Mouse (Mus musculus) hematopoietic multipotent progenitor cell, adult 10-12 weeks (in vitro differentiated cells): ENCODE data around the gene Cyp2c66. TPM values are rescaled to one million over a fixed set of nuclear protein-coding genes. Genes with fewer than 3 reads are reported as not detected.

Experiments used
- polyA plus RNA-seq: library from polyadenylated mRNA; stranded (reverse); fragments of >175 nt; gene quantifications from 2 replicates; pipeline ENCODE4 v1.2.3, GENCODE M21; 2012; ENCODE audit warnings: low replicate concordance

The Cyp2c66 gene
- not detected in 2 replicates for polyA plus RNA-seq

GRCm38 (mm10) chr19:39113644-39114043 lies at the start of gene Cyp2c66:
Gene Cyp2c66 (plus strand): TSS chr19:39113898.

Other genes with a start within 250 kb of the Cyp2c66 start
- 1.2 and 2.6 TPM in 2 replicates for gene Hells, start 183.0 kb upstream of the Cyp2c66 start, polyA plus RNA-seq
- not detected in 2 replicates for gene Cyp2c55, start 106.9 kb upstream of the Cyp2c66 start, polyA plus RNA-seq
- gene Cyp2c65, start 52.9 kb upstream of the Cyp2c66 start, polyA plus RNA-seq: not detected in 2 replicates
- not detected in 2 replicates for gene Cyp2c29, start 155.5 kb downstream of the Cyp2c66 start, polyA plus RNA-seq